Mouse (Mus musculus): ENCODE measurements around the gene Zfp810. TPM values are rescaled to one million over a fixed set of nuclear protein-coding genes. Genes with fewer than 3 reads are reported as not detected.

Gene Zfp810
- polyA plus RNA-seq, 1 experiment from 2014 or later, result 2.8 TPM

DNA sequence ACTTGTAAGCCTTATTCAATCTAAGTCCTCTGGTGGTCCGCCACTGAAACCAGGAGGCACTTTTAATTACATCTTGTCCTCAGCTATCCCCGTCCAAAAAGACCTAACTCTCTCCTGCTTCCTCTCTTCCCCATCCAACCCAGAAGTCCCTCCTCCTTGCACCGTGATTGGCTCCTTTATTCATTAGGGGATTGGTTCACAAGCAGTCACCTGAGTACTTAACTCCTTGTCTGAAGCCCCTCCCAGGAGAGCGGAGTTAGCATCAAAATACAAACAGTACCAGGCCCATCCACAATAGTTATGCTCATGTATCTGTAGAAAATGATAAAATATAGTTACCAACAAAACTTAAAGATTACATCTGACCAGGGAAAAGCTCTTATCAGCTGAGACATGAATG lies 67.4 kb downstream of the Zfp810 start:
- Histone ChIP-seq H3K4me1 (ENCODE audit: control insufficient read depth, low read depth, low read length) (no peaks in the 10 kb centered on the region), H3K9me3 (replicated peaks; ENCODE audit: control insufficient read depth, low read length) (no peaks in the 10 kb centered on the region; the same call in 1 of the 2 replicates), H3K27ac (ENCODE audit: low read length) (no peak overlapping the region), H3K27me3 (ENCODE audit: control insufficient read depth, insufficient read depth, low read depth, low read length) (no peaks in the 10 kb centered on the region), H3K36me3 (ENCODE audit: control insufficient read depth, insufficient read depth) (peaks cover 52% of the 10 kb centered on the region), H3K9ac (ENCODE audit: low read depth, low read length) (no peak overlapping the region), H3K4me2 (ENCODE audit: low read depth, low read length) (no peak overlapping the region), H3K4me3 (ENCODE audit: low read depth, low read length) (no peak overlapping the region)
- 72% methylated on average over 4 of the region's 4 CpGs for WGBS (ENCODE audit: insufficient replicate concordance)
- no peak for ATAC-seq (ENCODE audit: low read depth)

DNA sequence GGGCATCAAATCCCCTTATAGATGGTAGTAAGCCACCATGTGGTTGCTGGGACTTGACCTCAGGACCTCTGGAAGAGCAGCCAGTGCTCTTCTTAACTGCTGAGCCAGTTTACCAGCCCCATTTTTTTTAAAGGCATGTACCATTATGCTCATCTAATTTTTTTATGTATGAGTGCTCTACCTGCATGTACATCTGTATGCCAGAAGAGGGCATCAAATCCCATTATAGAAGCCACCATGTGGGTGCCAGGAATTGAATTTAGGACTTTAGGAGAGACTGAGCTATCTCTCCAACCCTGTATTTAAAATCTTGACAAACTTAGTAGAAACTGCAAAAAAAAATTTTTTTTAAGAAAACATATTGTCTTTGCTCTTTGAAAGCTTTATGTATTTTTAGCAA lies 76.9 kb downstream of the Zfp810 start:
- no peak overlapping the region for H3K4me3 ChIP-seq (ENCODE audit: low read depth, low read length)
- no peak overlapping the region for H3K9ac ChIP-seq (ENCODE audit: low read depth, low read length)
- no peak for ATAC-seq (ENCODE audit: low read depth)
- peaks cover 5% of the 10 kb centered on the region for H3K4me1 ChIP-seq (ENCODE audit: control insufficient read depth, low read depth, low read length)
- no peak overlapping the region for H3K4me2 ChIP-seq (ENCODE audit: low read depth, low read length)
- H3K27me3 ChIP-seq (ENCODE audit: control insufficient read depth, insufficient read depth, low read depth, low read length), result no peaks in the 10 kb centered on the region
- no peak overlapping the region for H3K27ac ChIP-seq (ENCODE audit: low read length)
- peaks cover 3% of the 10 kb centered on the region; the same call in 1 of the 2 replicates for H3K36me3 ChIP-seq (ENCODE audit: control insufficient read depth, insufficient read depth)
- no peaks in the 10 kb centered on the region for H3K9me3 ChIP-seq (replicated peaks; ENCODE audit: control insufficient read depth, low read length)

DNA sequence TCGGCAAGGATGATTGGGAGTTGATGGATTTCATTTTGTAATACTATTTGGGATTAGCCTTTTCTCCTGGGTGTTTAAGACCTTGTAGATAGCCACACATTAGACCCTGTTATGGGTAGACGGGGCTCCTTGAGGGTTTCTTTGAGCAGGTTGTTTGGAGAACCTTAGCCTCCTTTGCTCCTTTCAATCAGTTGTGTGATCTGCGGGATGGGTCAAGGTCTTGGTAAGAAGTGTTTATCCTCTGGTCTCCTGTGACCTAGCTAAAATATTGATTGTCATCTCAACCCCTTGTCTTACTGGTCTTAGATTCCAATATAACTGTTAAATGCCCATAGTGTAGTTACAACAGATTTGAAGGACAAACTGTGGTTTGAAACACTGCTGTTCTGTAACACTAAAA lies 77.4 kb downstream of the Zfp810 start:
- Histone ChIP-seq H3K36me3 (ENCODE audit: control insufficient read depth, insufficient read depth) (peaks cover 3% of the 10 kb centered on the region; the same call in 1 of the 2 replicates), H3K4me3 (ENCODE audit: low read depth, low read length) (no peak overlapping the region), H3K27ac (ENCODE audit: low read length) (no peak overlapping the region), H3K9ac (ENCODE audit: low read depth, low read length) (no peak overlapping the region), H3K4me1 (ENCODE audit: control insufficient read depth, low read depth, low read length) (peaks cover 5% of the 10 kb centered on the region), H3K9me3 (replicated peaks; ENCODE audit: control insufficient read depth, low read length) (no peaks in the 10 kb centered on the region), H3K27me3 (ENCODE audit: control insufficient read depth, insufficient read depth, low read depth, low read length) (no peaks in the 10 kb centered on the region), H3K4me2 (ENCODE audit: low read depth, low read length) (no peak overlapping the region)
- WGBS (ENCODE audit: insufficient replicate concordance), result 74% methylated on average over 3 of the region's 3 CpGs
- ATAC-seq (ENCODE audit: low read depth), result no peak

DNA sequence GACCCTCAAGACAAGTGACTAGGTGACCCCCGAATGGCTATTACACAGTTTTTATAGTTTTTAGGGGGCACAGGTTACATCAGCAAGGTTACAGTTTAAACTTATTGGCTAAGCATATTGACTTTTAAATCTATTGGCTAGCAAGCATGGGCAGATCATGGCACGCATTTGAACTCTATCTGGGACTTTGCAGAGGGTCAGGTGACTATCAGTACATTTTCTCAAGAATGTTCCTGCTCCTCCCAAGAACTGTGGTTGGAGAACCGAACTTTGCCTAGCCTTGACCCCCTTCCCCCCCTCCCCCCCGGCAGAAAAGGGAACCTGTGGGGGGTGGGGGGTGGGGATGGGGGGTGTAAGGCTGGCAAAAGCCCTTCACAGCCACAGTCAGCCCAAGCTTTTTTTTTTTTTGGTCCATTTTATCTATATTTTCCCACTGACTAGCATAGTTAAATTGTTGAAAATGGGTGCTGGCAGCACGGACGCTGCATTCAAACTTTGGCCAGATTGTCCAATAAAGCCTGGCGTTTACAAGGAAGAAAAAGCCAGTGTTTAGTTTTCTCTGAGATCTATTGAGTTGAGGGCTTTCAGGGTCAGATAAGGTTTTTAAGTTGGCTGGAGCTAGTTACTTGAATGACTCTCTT lies 77.9 kb downstream of the Zfp810 start:
- H3K4me3 ChIP-seq (ENCODE audit: low read depth, low read length), result no peak overlapping the region
- no peaks in the 10 kb centered on the region for H3K27me3 ChIP-seq (ENCODE audit: control insufficient read depth, insufficient read depth, low read depth, low read length)
- no peak overlapping the region for H3K4me2 ChIP-seq (ENCODE audit: low read depth, low read length)
- no peaks in the 10 kb centered on the region for H3K9me3 ChIP-seq (replicated peaks; ENCODE audit: control insufficient read depth, low read length)
- no peaks in the 10 kb centered on the region for H3K36me3 ChIP-seq (ENCODE audit: control insufficient read depth, insufficient read depth)
- whole genome bisulfite sequencing (ENCODE audit: insufficient replicate concordance), result 58% methylated on average over 7 of the region's 7 CpGs
- peaks cover 8% of the 10 kb centered on the region for H3K4me1 ChIP-seq (ENCODE audit: control insufficient read depth, low read depth, low read length)
- H3K27ac ChIP-seq (ENCODE audit: low read length), result no peak overlapping the region
- no peak overlapping the region for H3K9ac ChIP-seq (ENCODE audit: low read depth, low read length)
- ATAC-seq (ENCODE audit: low read depth), result no peak

DNA sequence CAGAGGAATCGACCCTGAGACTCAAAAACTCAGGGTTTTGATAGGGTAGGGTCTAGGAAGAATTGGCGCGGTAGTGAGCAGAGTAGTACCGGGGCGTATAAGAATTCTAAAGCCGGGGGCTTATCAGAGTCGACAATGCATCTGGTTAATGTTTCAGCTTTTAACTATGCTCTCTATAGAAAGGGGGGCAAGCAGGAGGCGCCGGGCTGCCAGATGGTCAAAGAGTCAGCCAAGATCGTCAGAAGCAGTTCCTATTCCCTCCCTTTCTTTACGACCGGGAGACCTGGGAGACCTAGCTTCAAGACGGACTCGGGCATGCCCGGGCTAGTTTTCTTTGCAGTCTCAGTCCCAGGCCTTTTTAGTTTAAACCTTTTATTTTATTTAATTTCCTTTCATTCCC lies 80.6 kb downstream of the Zfp810 start:
- no peak overlapping the region for H3K4me3 ChIP-seq (ENCODE audit: low read depth, low read length)
- H3K9ac ChIP-seq (ENCODE audit: low read depth, low read length), result no peak overlapping the region
- ATAC-seq (ENCODE audit: low read depth), result no peak
- 88% methylated on average over 15 of the region's 15 CpGs for WGBS (ENCODE audit: insufficient replicate concordance)
- H3K9me3 ChIP-seq (replicated peaks; ENCODE audit: control insufficient read depth, low read length), result no peaks in the 10 kb centered on the region
- H3K36me3 ChIP-seq (ENCODE audit: control insufficient read depth, insufficient read depth), result no peaks in the 10 kb centered on the region
- H3K27ac ChIP-seq (ENCODE audit: low read length), result no peak overlapping the region
- H3K27me3 ChIP-seq (ENCODE audit: control insufficient read depth, insufficient read depth, low read depth, low read length), result no peaks in the 10 kb centered on the region
- H3K4me1 ChIP-seq (ENCODE audit: control insufficient read depth, low read depth, low read length), result peaks cover 8% of the 10 kb centered on the region
- peak overlapping the region; percentile 87; the same call in 1 of the 2 replicates for H3K4me2 ChIP-seq (ENCODE audit: low read depth, low read length)

Other genes with a start within 250 kb of the Zfp810 start
- not detected in 2 replicates for gene Gm49318, start 236.4 kb downstream of the Zfp810 start, polyA plus RNA-seq (2015; fragmentation: Nextera tagmentation; extraction: Ambion mirVana)
- gene Zfp653, start 236.3 kb downstream of the Zfp810 start, polyA plus RNA-seq (2015; fragmentation: Nextera tagmentation; extraction: Ambion mirVana), result 5.7 and 6.2 TPM in 2 replicates
- gene Ecsit, start 222.2 kb downstream of the Zfp810 start, polyA plus RNA-seq (2015; fragmentation: Nextera tagmentation; extraction: Ambion mirVana), result 21.1 and 22.2 TPM in 2 replicates
- 0.22 and 1.8 TPM in 2 replicates for gene Cnn1, start 208.4 kb downstream of the Zfp810 start, polyA plus RNA-seq (2015; fragmentation: Nextera tagmentation; extraction: Ambion mirVana)
- gene Elof1, start 190.5 kb downstream of the Zfp810 start, polyA plus RNA-seq (2015; fragmentation: Nextera tagmentation; extraction: Ambion mirVana), result 77.8 and 78.7 TPM in 2 replicates
- 228 and 240 TPM in 2 replicates for gene Acp5, start 171.9 kb downstream of the Zfp810 start, polyA plus RNA-seq (2015; fragmentation: Nextera tagmentation; extraction: Ambion mirVana)
- gene Pigyl, start 150.8 kb downstream of the Zfp810 start, polyA plus RNA-seq (2015; fragmentation: Nextera tagmentation; extraction: Ambion mirVana), result 28.9 and 34.6 TPM in 2 replicates
- 0.09 TPM in 1 of 2 replicates, not detected in the other for gene Zfp872, start 119.6 kb downstream of the Zfp810 start, polyA plus RNA-seq (2015; fragmentation: Nextera tagmentation; extraction: Ambion mirVana)
- gene Zfp809, start 81.9 kb downstream of the Zfp810 start, polyA plus RNA-seq (2015; fragmentation: Nextera tagmentation; extraction: Ambion mirVana), result 6.7 and 7.4 TPM in 2 replicates
- 1.0 and 1.3 TPM in 2 replicates for gene Zfp599, start 47.8 kb downstream of the Zfp810 start, polyA plus RNA-seq (2015; fragmentation: Nextera tagmentation; extraction: Ambion mirVana)
- gene Anln, start 81.5 kb upstream of the Zfp810 start, polyA plus RNA-seq (2015; fragmentation: Nextera tagmentation; extraction: Ambion mirVana), result 29.7 and 29.9 TPM in 2 replicates
- 1.2 and 1.3 TPM in 2 replicates for gene 9530077C05Rik, start 103.9 kb upstream of the Zfp810 start, polyA plus RNA-seq (2015; fragmentation: Nextera tagmentation; extraction: Ambion mirVana)
- not detected in 2 replicates for gene Gm17545, start 146.6 kb upstream of the Zfp810 start, polyA plus RNA-seq (2015; fragmentation: Nextera tagmentation; extraction: Ambion mirVana)
- gene Rp9, start 162.1 kb upstream of the Zfp810 start, polyA plus RNA-seq (2015; fragmentation: Nextera tagmentation; extraction: Ambion mirVana), result 25.1 and 25.3 TPM in 2 replicates
- 2.5 and 3.1 TPM in 2 replicates for gene Bbs9, start 168.1 kb upstream of the Zfp810 start, polyA plus RNA-seq (2015; fragmentation: Nextera tagmentation; extraction: Ambion mirVana)